Mouse (Mus musculus): Measurements from ENCODE around the gene Crlf3. TPM values are rescaled to one million over a fixed set of nuclear protein-coding genes. Genes with fewer than 3 reads are reported as not detected.
"Not testable (repeated sequence)": the region's sequence is repeated elsewhere in the genome, so short reads cannot be mapped to it uniquely, and the experiment has no call there.

Crlf3 gene
- polyA plus RNA-seq, 1 experiment from 2014 or later, result 43.9 TPM

DNA sequence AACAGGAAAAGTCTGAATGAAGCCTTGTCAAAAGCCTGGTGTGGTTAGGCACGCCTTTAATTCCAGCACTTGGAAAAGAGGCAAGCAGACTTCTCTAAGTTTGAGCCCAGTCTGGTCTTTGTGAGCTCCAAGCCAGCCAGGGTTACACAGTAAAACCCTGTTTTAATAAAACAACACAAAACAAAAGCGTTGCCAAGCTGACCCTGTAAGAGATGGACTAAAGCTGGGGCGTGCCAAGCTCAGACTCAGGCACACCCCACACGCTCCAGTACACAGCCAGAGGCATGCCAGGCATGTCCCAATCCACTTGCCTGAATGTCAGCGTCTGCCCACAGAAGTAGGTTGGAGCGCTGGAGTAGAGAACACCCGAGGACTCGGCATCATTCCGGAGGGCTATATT, 24.6 kb downstream of the Crlf3 start:
- H3K4me3 ChIP-seq, result no peak overlapping the region
- no peak overlapping the region for H3K27ac ChIP-seq
- ATAC-seq (ENCODE audit: borderline replicate concordance, extremely low read depth, low FRiP score, low TSS enrichment), result no peak
- H3K9me3 ChIP-seq, result no peaks in the 10 kb centered on the region
- peaks cover 58% of the 10 kb centered on the region for H3K36me3 ChIP-seq
- H3K9ac ChIP-seq, result no peak overlapping the region
- WGBS, result 87% methylated on average over 9 of the region's 9 CpGs
- H3K4me2 ChIP-seq, result no peak overlapping the region
- H3K4me1 ChIP-seq, result no peaks in the 10 kb centered on the region
- H3K27me3 ChIP-seq, result no peaks in the 10 kb centered on the region

DNA sequence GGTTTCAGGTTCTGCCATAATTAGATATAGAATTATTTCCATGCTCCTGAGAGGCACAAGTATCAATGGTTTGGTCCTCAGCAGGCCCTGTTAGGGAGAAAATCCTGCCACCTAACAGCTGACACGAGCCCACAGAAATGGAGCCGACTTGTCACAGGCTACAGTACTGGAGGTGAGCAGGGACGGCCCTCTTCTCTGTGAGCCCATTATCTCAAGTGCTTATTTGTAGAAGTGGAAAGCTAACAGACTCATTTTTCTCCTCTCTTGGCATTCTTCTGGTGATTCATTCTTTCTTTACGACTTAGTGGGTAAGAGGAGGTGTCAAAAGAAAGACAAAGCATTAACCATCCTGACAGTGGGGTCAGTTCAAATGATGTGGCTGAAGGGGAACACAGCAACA, 26.1 kb downstream of the Crlf3 start:
- H3K27ac ChIP-seq, result no peak overlapping the region
- H3K27me3 ChIP-seq, result no peaks in the 10 kb centered on the region
- no peaks in the 10 kb centered on the region for H3K9me3 ChIP-seq
- no peak overlapping the region for H3K4me3 ChIP-seq
- no peaks in the 10 kb centered on the region for H3K4me1 ChIP-seq
- no peak for ATAC-seq (ENCODE audit: borderline replicate concordance, extremely low read depth, low FRiP score, low TSS enrichment)
- no peak overlapping the region for H3K4me2 ChIP-seq
- 29% methylated on average over 4 of the region's 4 CpGs for WGBS
- peaks cover 45% of the 10 kb centered on the region for H3K36me3 ChIP-seq
- H3K9ac ChIP-seq, result no peak overlapping the region

DNA sequence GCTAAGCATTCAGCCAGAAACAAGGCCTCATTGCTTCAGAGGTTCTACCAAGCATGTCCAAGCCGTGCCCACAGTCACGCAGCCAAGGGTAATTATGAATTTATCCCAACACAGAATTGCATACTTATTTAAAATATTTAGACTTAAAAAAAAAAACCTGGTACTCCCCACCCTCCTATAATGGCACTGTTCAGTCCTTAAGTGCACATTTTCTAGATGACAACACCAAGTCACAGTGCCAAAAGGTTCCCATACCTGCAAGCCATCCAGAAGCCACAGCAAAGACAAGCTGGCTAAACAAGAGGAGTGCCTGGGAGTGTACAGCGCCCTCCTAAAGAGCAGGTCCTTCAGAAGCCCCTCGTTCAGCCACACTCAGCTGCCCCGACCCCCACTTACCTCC, 27.6 kb downstream of the Crlf3 start:
- Histone ChIP-seq H3K9me3 (no peaks in the 10 kb centered on the region), H3K4me1 (no peaks in the 10 kb centered on the region), H3K4me2 (no peak overlapping the region), H3K27me3 (no peaks in the 10 kb centered on the region), H3K36me3 (peaks cover 47% of the 10 kb centered on the region), H3K27ac (no peak overlapping the region), H3K4me3 (no peak overlapping the region), H3K9ac (no peak overlapping the region)
- 78% methylated on average over 5 of the region's 5 CpGs for WGBS
- no peak for ATAC-seq (ENCODE audit: borderline replicate concordance, extremely low read depth, low FRiP score, low TSS enrichment)

DNA sequence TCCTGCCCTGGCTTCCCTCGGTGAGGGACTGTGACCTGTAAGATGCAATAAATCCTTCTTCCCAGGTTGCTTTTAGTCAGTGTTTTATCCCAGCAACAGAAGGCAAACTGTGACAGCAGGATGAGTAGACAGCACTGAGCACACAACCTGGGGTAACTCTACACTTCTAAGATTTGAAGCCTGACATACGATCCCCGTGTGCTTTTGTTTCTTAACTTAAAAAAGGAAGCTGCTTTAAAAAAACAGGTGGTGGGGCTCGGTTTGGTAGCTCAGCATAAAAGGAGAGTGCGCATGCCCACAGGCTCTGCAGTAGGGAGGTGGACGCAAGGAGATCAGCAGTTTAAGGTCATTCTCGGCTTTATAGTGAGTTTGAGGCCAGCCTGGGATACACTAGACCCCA, 28.3 kb downstream of the Crlf3 start:
- ATAC-seq (ENCODE audit: borderline replicate concordance, extremely low read depth, low FRiP score, low TSS enrichment), result no peak
- WGBS, result 71% methylated on average over 7 of the region's 7 CpGs
- H3K36me3 ChIP-seq, result peaks cover 44% of the 10 kb centered on the region

DNA sequence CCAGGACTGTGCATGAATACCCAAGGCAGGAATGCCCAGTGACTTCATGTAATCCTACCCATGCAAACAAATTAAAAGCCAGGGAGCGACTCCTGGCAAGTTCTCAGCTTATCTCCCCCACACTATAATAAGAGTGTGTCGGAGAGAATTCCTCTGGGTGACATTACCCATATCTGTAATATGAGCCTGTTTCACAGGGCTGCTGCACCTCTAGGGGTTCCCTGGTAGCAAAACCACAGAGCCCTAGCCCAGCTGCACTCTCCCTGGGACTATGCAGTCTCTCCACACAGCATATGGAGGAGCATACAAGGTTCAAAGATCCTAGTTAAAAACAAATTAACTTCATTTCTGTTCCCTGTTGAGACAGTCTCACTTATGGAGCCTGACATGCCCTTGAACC, 30.7 kb downstream of the Crlf3 start:
- peaks cover 29% of the 10 kb centered on the region; the same call in 1 of the 2 replicates for H3K36me3 ChIP-seq
- H3K4me3 ChIP-seq, result no peak overlapping the region
- no peak overlapping the region for H3K27ac ChIP-seq
- H3K9me3 ChIP-seq, result no peaks in the 10 kb centered on the region
- ATAC-seq (ENCODE audit: borderline replicate concordance, extremely low read depth, low FRiP score, low TSS enrichment), result no peak
- H3K4me2 ChIP-seq, result no peak overlapping the region
- no peaks in the 10 kb centered on the region for H3K27me3 ChIP-seq
- H3K9ac ChIP-seq, result no peak overlapping the region
- no peaks in the 10 kb centered on the region for H3K4me1 ChIP-seq
- 47% methylated on average over 2 of the region's 2 CpGs for WGBS

More for the DNA sequence above, 28.3 kb downstream of the Crlf3 start:
- Histone ChIP-seq H3K27me3 (no peaks in the 10 kb centered on the region), H3K27ac (no peak overlapping the region), H3K4me3 (no peak overlapping the region), H3K9ac (no peak overlapping the region), H3K4me1 (no peaks in the 10 kb centered on the region), H3K9me3 (no peaks in the 10 kb centered on the region), H3K4me2 (no peak overlapping the region)

DNA sequence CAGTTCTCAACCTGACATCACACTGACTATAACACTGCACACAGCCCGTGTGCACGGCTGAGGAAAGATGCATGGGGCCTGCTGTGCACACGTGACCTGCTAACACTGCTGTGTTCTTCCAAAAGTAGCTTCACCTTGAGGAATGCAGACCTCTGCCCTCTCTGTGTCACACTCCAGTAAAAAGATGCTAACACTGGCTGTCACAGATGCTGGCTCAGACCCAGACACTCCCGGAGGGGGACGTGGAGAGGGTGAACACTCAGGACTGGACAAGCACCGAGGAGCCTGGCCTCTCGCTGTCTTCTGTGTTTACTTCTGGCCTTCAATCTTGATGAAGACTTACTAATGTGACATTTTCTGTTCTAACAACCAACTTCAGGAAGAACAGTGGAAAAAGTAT, 33.9 kb downstream of the Crlf3 start:
- no peak overlapping the region for H3K9ac ChIP-seq
- H3K36me3 ChIP-seq, result peaks cover 11% of the 10 kb centered on the region; the same call in 1 of the 2 replicates
- ATAC-seq (ENCODE audit: borderline replicate concordance, extremely low read depth, low FRiP score, low TSS enrichment), result no peak
- no peaks in the 10 kb centered on the region for H3K9me3 ChIP-seq
- 52% methylated on average over 7 of the region's 7 CpGs for WGBS
- no peaks in the 10 kb centered on the region for H3K4me1 ChIP-seq
- H3K27me3 ChIP-seq, result no peaks in the 10 kb centered on the region
- H3K4me2 ChIP-seq, result no peak overlapping the region
- H3K27ac ChIP-seq, result no peak overlapping the region
- H3K4me3 ChIP-seq, result no peak overlapping the region

DNA sequence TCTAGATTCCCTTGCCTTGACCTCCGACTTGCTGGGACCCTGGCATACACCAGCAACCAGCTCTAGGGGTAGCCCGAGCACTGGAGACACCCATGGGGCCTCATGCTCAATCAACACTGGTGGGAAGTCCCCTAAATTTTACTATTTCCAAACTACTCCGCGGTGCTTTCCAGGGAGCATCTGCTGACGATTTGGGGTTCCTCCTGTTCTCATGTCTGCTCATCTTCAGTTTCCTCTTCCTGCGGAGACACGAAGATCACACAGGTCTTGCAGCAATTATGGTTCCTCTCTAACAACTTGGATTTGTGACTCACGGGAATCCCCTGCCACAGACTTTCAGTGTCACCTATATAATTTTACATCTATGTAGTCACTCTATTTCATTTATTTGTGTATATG, 37.4 kb downstream of the Crlf3 start:
- H3K9me3 ChIP-seq, result no peaks in the 10 kb centered on the region
- no peak overlapping the region for H3K27ac ChIP-seq
- peaks cover 9% of the 10 kb centered on the region; the same call in 1 of the 2 replicates for H3K36me3 ChIP-seq
- no peaks in the 10 kb centered on the region for H3K27me3 ChIP-seq
- no peak overlapping the region for H3K4me3 ChIP-seq
- H3K4me1 ChIP-seq, result no peaks in the 10 kb centered on the region
- H3K4me2 ChIP-seq, result no peak overlapping the region
- no peak for ATAC-seq (ENCODE audit: borderline replicate concordance, extremely low read depth, low FRiP score, low TSS enrichment)
- 84% methylated on average over 8 of the region's 8 CpGs for WGBS
- no peak overlapping the region for H3K9ac ChIP-seq

DNA sequence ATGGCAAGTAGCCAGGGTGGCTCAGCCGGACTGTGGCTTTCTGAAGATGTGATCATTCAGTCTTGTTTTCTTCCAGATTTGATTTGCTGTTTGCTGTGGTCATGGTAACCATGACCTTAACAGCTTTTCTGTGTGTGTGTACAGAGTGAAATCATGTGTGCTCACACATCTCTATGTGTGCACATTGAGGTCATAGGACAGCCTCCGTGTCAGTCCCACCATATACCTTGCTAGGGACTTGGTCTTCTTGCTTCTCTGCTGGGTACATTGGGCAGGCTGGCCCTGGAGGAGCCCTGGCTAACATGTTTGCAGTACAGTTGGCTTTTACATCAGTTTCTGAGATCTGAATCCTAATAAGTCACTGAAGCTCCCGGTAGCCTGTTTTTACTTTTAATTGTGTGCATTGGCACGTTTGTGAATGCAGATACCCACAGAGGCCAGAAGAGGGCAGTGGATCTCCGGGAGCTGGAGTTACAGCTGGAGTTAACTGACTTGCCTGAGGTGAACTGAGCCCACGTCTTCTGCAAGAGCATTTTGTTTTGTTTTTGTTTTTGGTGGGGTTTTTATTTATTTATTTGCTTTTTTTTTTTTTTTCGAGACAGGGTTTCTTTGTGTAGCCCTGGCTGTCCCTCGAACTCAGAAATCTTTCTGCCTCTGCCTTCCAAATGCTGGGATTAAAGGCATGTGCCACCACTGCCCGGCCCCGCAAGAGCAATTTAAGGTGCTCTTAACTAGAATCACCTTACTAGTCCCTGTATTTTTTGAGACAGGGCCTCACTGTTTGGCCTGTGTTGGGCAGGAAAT, 38.0 kb downstream of the Crlf3 start:
- Histone ChIP-seq H3K4me3 (no peak overlapping the region), H3K27ac (no peak overlapping the region), H3K9ac (no peak overlapping the region), H3K27me3 (no peaks in the 10 kb centered on the region), H3K36me3 (peaks cover 5% of the 10 kb centered on the region; the same call in 1 of the 2 replicates), H3K4me2 (no peak overlapping the region), H3K9me3 (no peaks in the 10 kb centered on the region), H3K4me1 (no peaks in the 10 kb centered on the region)
- WGBS, result 46% methylated on average over 10 of the region's 10 CpGs
- ATAC-seq (ENCODE audit: borderline replicate concordance, extremely low read depth, low FRiP score, low TSS enrichment), result no peak

DNA sequence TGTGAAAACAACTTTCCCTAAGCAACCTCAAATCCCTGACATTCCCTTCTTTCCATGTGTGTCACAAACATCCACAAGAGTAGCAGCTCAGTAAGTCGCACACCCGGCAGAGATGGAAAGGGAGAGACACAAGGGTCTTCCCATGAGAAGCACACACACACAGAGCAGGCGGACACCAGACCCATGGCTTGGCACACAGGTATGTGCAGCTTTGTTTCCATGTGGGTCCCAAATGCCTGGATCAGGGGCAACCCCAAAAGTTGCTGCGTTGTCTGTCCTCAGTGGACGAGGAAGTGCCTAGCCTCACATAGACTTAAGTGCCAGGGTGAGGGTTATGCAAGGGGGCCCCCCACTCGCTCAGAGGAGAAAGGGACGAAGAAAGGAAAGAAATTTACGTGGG, 43.3 kb downstream of the Crlf3 start:
- H3K4me2 ChIP-seq, result no peak overlapping the region
- 68% methylated on average over 8 of the region's 8 CpGs for WGBS
- no peaks in the 10 kb centered on the region for H3K27me3 ChIP-seq
- ATAC-seq (ENCODE audit: borderline replicate concordance, extremely low read depth, low FRiP score, low TSS enrichment), result no peak
- no peak overlapping the region for H3K27ac ChIP-seq
- no peaks in the 10 kb centered on the region for H3K9me3 ChIP-seq
- peaks cover 23% of the 10 kb centered on the region for H3K36me3 ChIP-seq
- no peaks in the 10 kb centered on the region for H3K4me1 ChIP-seq
- no peak overlapping the region for H3K4me3 ChIP-seq
- H3K9ac ChIP-seq, result no peak overlapping the region

DNA sequence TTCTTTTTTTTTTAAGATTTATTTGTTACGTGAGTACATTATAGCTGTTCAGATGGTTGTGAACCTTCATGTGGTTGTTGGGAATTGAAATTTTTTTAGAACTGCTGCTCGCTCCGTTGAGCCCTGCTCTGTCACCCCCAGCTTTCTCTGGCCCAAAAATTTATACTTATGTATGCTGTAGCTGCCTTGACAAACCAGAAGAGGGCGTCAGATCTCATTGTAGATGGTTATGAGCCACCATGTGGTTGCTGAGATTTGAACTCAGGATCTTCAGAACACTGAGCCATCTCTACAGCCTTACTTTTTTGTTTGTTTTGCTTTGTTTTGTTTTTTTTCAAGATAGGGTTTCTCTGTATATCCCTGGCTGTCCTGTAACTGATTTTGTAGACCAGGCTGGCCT, 59.5 kb downstream of the Crlf3 start:
- no peaks in the 10 kb centered on the region for H3K4me1 ChIP-seq
- no peaks in the 10 kb centered on the region for H3K9me3 ChIP-seq
- no peak overlapping the region for H3K4me2 ChIP-seq
- H3K27me3 ChIP-seq, result no peaks in the 10 kb centered on the region
- no peak overlapping the region for H3K9ac ChIP-seq
- peaks cover 78% of the 10 kb centered on the region for H3K36me3 ChIP-seq
- 84% methylated on average over 4 of the region's 4 CpGs for WGBS
- no peak overlapping the region for H3K4me3 ChIP-seq
- no peak overlapping the region for H3K27ac ChIP-seq
- no peak for ATAC-seq (ENCODE audit: borderline replicate concordance, extremely low read depth, low FRiP score, low TSS enrichment)

DNA sequence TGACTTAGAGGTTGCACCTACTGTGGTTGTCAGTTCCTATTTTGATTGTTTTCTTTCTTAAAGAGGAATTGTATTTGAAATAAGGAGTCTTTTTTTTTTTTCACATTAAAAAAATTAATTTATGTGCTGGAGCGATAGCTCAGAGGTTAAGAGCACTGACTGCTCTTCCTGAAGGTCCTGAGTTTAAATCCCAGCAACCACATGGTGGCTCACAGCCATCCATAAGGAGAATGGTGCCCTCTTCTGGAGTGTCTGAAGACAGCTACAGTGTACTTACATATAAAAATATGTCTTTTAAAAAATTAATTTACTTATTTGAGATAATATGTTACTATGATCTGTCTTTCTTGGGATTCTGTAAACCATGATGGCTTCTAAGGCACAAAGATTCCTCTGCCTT, 61.0 kb downstream of the Crlf3 start:
- no peak overlapping the region for H3K4me3 ChIP-seq
- H3K9me3 ChIP-seq, result no peaks in the 10 kb centered on the region
- H3K4me1 ChIP-seq, result no peaks in the 10 kb centered on the region
- H3K27me3 ChIP-seq, result no peaks in the 10 kb centered on the region
- ATAC-seq (ENCODE audit: borderline replicate concordance, extremely low read depth, low FRiP score, low TSS enrichment), result no peak
- no peak overlapping the region for H3K27ac ChIP-seq
- no peak overlapping the region for H3K9ac ChIP-seq
- 96% methylated on average over 1 of the region's 1 CpGs for WGBS
- H3K4me2 ChIP-seq, result no peak overlapping the region
- H3K36me3 ChIP-seq, result peaks cover 75% of the 10 kb centered on the region

DNA sequence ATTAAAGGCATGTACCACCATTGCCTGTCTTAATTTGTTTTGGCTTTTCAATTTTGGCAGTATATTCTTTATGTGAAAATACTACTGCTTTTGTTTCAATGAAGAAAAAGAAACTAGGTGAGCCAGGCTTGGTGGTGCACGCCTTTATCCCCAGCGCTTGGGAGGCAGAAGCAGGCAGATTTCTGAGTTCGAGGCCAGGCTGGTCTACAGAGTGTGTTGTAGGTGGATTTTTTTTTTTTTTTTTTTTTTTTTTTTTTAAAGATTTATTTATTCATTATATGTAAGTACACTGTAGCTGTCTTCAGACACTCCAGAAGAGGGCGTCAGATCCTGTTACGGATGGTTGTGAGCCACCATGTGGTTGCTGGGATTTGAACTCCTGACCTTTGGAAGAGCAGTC, 64.3 kb downstream of the Crlf3 start:
- not testable (repeated sequence) for H3K4me2 ChIP-seq; H3K4me3 ChIP-seq; H3K4me1 ChIP-seq; H3K27me3 ChIP-seq; H3K27ac ChIP-seq; H3K9me3 ChIP-seq; H3K9ac ChIP-seq; ATAC-seq (ENCODE audit: borderline replicate concordance, extremely low read depth, low FRiP score, low TSS enrichment)
- 97% methylated on average over 4 of the region's 5 CpGs for WGBS
- H3K36me3 ChIP-seq, result peaks cover 76% of the 10 kb centered on the region
